Mouse (Mus musculus) C2C12 (cell line): ENCODE measurements around the gene Pole4.

ENCODE experiments used
- CTCF ChIP-seq: IDR thresholded peaks from one replicate; pipeline ENCODE4 v1.5.1; 2011; ENCODE audit not compliant: control insufficient read depth, insufficient read depth, insufficient read length
- MYOD1 ChIP-seq: IDR thresholded peaks from one replicate; pipeline ENCODE4 v1.6.1; 2011; ENCODE audit warnings: low read depth; ENCODE audit not compliant: control insufficient read depth, insufficient read length
- USF1 ChIP-seq: IDR thresholded peaks from one replicate; pipeline ENCODE4 v1.6.1; 2011; ENCODE audit warnings: low read depth, mild to moderate bottlenecking, control low read depth, moderate library complexity

DNA sequence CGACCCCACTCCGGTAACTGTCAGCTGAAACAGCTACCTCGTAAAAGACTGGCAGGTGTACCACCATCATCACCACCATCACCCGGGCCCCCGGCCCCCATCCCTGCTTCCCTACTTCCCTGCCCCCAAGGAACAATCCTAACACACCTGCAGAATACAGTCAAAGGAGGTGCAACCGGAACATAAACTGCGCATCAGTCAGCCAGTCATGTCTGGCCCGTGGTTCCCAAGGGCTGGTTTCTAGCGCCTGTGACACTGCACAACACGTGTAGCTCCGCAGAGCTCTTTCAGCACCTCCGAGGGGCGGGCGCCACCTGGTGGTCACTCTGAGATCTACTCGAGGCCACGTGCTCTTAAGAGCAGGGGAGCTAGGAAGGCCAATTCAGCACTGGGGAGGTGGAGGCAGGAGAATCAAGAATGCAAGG, 2.6 kb downstream of the Pole4 start:
- TF ChIP-seq CTCF (peak; percentile 90), USF1 (peak; percentile 85), MYOD1 (no peak)
